Mouse (Mus musculus): ENCODE measurements around the gene Ccna2.

Ccna2 gene

GRCm38 (mm10) chr3:36533201-36533672 is 38.7 kb downstream of the Ccna2 start:
- in situ Hi-C loops (cut with MboI, MseI) = no loop called here

GRCm38 (mm10) chr3:36532738-36533137 is 39.2 kb downstream of the Ccna2 start:
- in situ Hi-C loops (cut with MboI, MseI) = no loop called here

- in situ Hi-C loops (cut with MboI, MseI) = no loop called here
Measured at GRCm38 (mm10) chr3:36531979-36532542, 39.9 kb downstream of the Ccna2 start.

GRCm38 (mm10) chr3:36531242-36531641 is 40.7 kb downstream of the Ccna2 start:
- in situ Hi-C loops (cut with MboI, MseI) = no loop called here

- in situ Hi-C loops (cut with MboI, MseI) = no loop called here
Measured at GRCm38 (mm10) chr3:36530781-36531180, 41.2 kb downstream of the Ccna2 start.

GRCm38 (mm10) chr3:36530345-36530744 is 41.6 kb downstream of the Ccna2 start:
- in situ Hi-C loops (cut with MboI, MseI) = no loop called here

GRCm38 (mm10) chr3:36524466-36524865 is 47.5 kb downstream of the Ccna2 start:
- in situ Hi-C loops (cut with MboI, MseI) = no loop called here

- in situ Hi-C loops (cut with MboI, MseI) = no loop called here
Measured at GRCm38 (mm10) chr3:36522137-36522536, 49.8 kb downstream of the Ccna2 start.

GRCm38 (mm10) chr3:36521073-36522060 is 50.6 kb downstream of the Ccna2 start, which contains the start of gene Gm11549:
TSS of gene Gm11549 (minus strand) at chr3:36521813.
- in situ Hi-C loops (cut with MboI, MseI) = no loop called here

GRCm38 (mm10) chr3:36516196-36516595 is 55.8 kb downstream of the Ccna2 start:
- in situ Hi-C loops (cut with MboI, MseI) = no loop called here

All from regulatory T cell (primary cell).